Mouse (Mus musculus) ES-E14 (cell line): ENCODE measurements around the gene Gpr180. TPM values are rescaled to one million over a fixed set of nuclear protein-coding genes. Genes with fewer than 3 reads are reported as not detected.
"Not testable (repeated sequence)": the region's sequence is repeated elsewhere in the genome, so short reads cannot be mapped to it uniquely, and the experiment has no call there.

Source experiments
- DNase-seq: peaks from one replicate; pipeline ENCODE4 v3.0.0-alpha.2; 2013; ENCODE audit warnings: low read depth, low spot score
- H3K27ac ChIP-seq: 2 replicates; pipeline ENCODE4 v1.5.1; 2012; ENCODE audit warnings: low read depth, mild to moderate bottlenecking, low read length, moderate library complexity, mixed read lengths; ENCODE audit not compliant: poor library complexity, insufficient read depth, severe bottlenecking
- H3K36me3 ChIP-seq: 2 replicates; pipeline ENCODE4 v1.6.1; 2012; ENCODE audit warnings: mild to moderate bottlenecking, low read length, moderate library complexity, mixed read lengths; ENCODE audit not compliant: control insufficient read depth, poor library complexity, insufficient read depth, severe bottlenecking
- H3K4me1 ChIP-seq, 2 experiments: fragments of 150-350 bp in 1 of 2; sonication (generic) in 1 of 2; 2 replicates each; pipeline ENCODE4 v1.6.1; 2012; ENCODE audit warnings: low read length in 2 of 2, mild to moderate bottlenecking in 1 of 2, mixed read lengths in 1 of 2; ENCODE audit not compliant: control insufficient read depth in 2 of 2, insufficient read depth in 2 of 2, poor library complexity in 1 of 2
- H3K4me3 ChIP-seq, 2 experiments: fragments of 150-350 bp in 1 of 2; sonication (generic) in 1 of 2; 2 replicates each; pipeline ENCODE4 v1.5.1; 2012; ENCODE audit warnings: low read length in 2 of 2, low read depth in 1 of 2, mild to moderate bottlenecking in 1 of 2, mixed read lengths in 1 of 2; ENCODE audit not compliant: insufficient read depth in 1 of 2, poor library complexity in 1 of 2, severe bottlenecking in 1 of 2
- H3K9ac ChIP-seq: 2 replicates; pipeline ENCODE4 v1.6.1; 2012; ENCODE audit warnings: low read depth, mild to moderate bottlenecking, low read length, mixed read lengths; ENCODE audit not compliant: poor library complexity, insufficient read depth, severe bottlenecking
- H3K9me3 ChIP-seq: fragments of 150-350 bp; sonication (generic); 2 replicates; pipeline ENCODE4 v1.6.1; 2012; ENCODE audit warnings: low read depth, mild to moderate bottlenecking, low read length; ENCODE audit not compliant: control insufficient read depth, insufficient read depth
- CHD2 ChIP-seq: IDR thresholded peaks from 2 replicates; pipeline ENCODE4 v1.6.1; 2014; ENCODE audit warnings: mild to moderate bottlenecking, low read depth, low read length, inconsistent platforms
- HCFC1 ChIP-seq: IDR thresholded peaks from 2 replicates; pipeline ENCODE4 v1.6.1; 2012; ENCODE audit warnings: low read length, inconsistent platforms, borderline replicate concordance; ENCODE audit not compliant: insufficient read depth
- MAFK ChIP-seq: IDR thresholded peaks from 2 replicates; pipeline ENCODE4 v1.6.1; 2014; ENCODE audit warnings: mild to moderate bottlenecking, low read depth, low read length, inconsistent platforms; ENCODE audit not compliant: insufficient read depth
- ZC3H11A ChIP-seq: IDR thresholded peaks from 2 replicates; pipeline ENCODE4 v1.6.1; 2012; ENCODE audit warnings: low read depth, mild to moderate bottlenecking, inconsistent platforms, low read length, borderline replicate concordance
- ZNF384 ChIP-seq: IDR thresholded peaks from 2 replicates; pipeline ENCODE4 v1.6.1; 2012; ENCODE audit warnings: low read depth, low read length, inconsistent platforms
- in situ Hi-C, 2 experiments: fragments of 600-800 bp; cut with MboI; formaldehyde crosslinking; loops; one replicate each; pipeline ENCODE4 v1.15.1; 2025; ENCODE audit warnings: low sequenced_read_pairs in 2 of 2, inconsistent platforms in 1 of 2; ENCODE audit not compliant: unreplicated experiment in 2 of 2
- total RNA-seq: library from RNA; depleted of rRNA; stranded (reverse); fragments of 300-350 nt; gene quantifications from 2 replicates; pipeline ENCODE4 v1.2.3, GENCODE M21; 2012

The Gpr180 gene
- total RNA-seq, 1 experiment: 18.2 TPM

GRCm38 (mm10) chr14:118098265-118098664, 38.7 kb upstream of the Gpr180 start:
- TF ChIP-seq ZC3H11A (no peak), MAFK (no peak), CHD2 (no peak), HCFC1 (no peak), ZNF384 (no peak)
- no peak overlapping the region for H3K9ac ChIP-seq
- in situ Hi-C loops: no loop called here
- H3K36me3 ChIP-seq: no peaks in the 10 kb centered on the region
- H3K4me1 ChIP-seq: no peaks in the 10 kb centered on the region
- H3K4me3 ChIP-seq: no peak overlapping the region
- DNase-seq: no peak
- no peak overlapping the region for H3K27ac ChIP-seq
- H3K9me3 ChIP-seq: no peaks in the 10 kb centered on the region

- Histone ChIP-seq H3K27ac (no peak overlapping the region), H3K4me3 (no peak overlapping the region), H3K9me3 (no peaks in the 10 kb centered on the region), H3K4me1 (no peaks in the 10 kb centered on the region), H3K36me3 (no peaks in the 10 kb centered on the region), H3K9ac (no peak overlapping the region)
- DNase-seq: no peak
- TF ChIP-seq CHD2 (no peak), ZC3H11A (no peak), ZNF384 (no peak), MAFK (no peak), HCFC1 (no peak)
- in situ Hi-C loops: no loop called here
Measured at GRCm38 (mm10) chr14:118101227-118101990, 35.5 kb upstream of the Gpr180 start.

GRCm38 (mm10) chr14:118107479-118107878, 29.5 kb upstream of the Gpr180 start:
- H3K4me1 ChIP-seq, H3K9ac ChIP-seq, H3K27ac ChIP-seq, DNase-seq, H3K4me3 ChIP-seq, H3K9me3 ChIP-seq, in situ Hi-C loops, H3K36me3 ChIP-seq: not testable (repeated sequence)

GRCm38 (mm10) chr14:118113116-118113515, 23.8 kb upstream of the Gpr180 start:
- Histone ChIP-seq H3K4me3 (no peak overlapping the region), H3K4me1 (no peaks in the 10 kb centered on the region), H3K9me3 (no peaks in the 10 kb centered on the region), H3K9ac (no peak overlapping the region), H3K36me3 (peaks cover 11% of the 10 kb centered on the region), H3K27ac (no peak overlapping the region)
- TF ChIP-seq HCFC1 (no peak), ZNF384 (no peak), ZC3H11A (no peak), CHD2 (no peak), MAFK (no peak)
- no peak for DNase-seq
- in situ Hi-C loops: no loop called here

GRCm38 (mm10) chr14:118124129-118124528, 12.8 kb upstream of the Gpr180 start:
- no peak for DNase-seq
- peaks cover 9% of the 10 kb centered on the region for H3K36me3 ChIP-seq

More at GRCm38 (mm10) chr14:118124129-118124528, 12.8 kb upstream of the Gpr180 start:
- H3K9ac ChIP-seq: no peak overlapping the region
- H3K4me3 ChIP-seq: no peak overlapping the region
- TF ChIP-seq ZC3H11A (no peak), HCFC1 (no peak), MAFK (no peak), CHD2 (no peak), ZNF384 (no peak)
- in situ Hi-C loops: no loop called here
- no peaks in the 10 kb centered on the region for H3K4me1 ChIP-seq
- no peaks in the 10 kb centered on the region for H3K9me3 ChIP-seq
- H3K27ac ChIP-seq: no peak overlapping the region
